Mouse (Mus musculus) adrenal gland (tissue): ENCODE data around the gene Adra1d.

Experiments used
- intact Hi-C: fragments of 180-260 bp; cut with DNase I; formaldehyde crosslinking; loops from one replicate; pipeline ENCODE4 v1.15.1; 2025

Gene Adra1d

DNA sequence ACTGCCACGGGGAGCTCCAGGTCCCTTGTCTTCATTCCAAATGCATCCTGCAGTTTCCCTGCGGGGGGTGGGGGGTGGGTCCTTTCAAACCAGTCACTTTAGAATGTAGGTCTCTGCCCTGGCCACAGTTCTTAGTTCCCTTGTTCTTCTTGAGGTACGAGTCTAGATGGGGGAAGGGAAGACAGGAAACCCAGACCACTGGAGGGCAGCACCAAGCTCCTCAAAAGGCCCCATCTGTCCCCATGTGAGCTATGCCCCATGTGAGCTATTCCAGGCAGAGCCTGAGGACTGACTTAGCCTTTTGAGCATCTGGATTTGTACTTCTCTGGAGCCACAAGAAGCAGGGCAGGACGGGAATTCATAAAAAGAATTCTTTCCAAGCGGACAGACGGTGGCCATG, 19.6 kb downstream of the Adra1d start:
- intact Hi-C loops, result loop anchor here (5.0 kb wide), 1 partner anchor 230 kb away; no protein-coding TSS in a partner anchor

- intact Hi-C loops, result loop anchor here (5.0 kb wide), 1 partner anchor 231 kb away; no protein-coding TSS in a partner anchor
These were observed 20.4 kb downstream of the Adra1d start for GRCm38 (mm10) chr2:131541686-131542085.

DNA sequence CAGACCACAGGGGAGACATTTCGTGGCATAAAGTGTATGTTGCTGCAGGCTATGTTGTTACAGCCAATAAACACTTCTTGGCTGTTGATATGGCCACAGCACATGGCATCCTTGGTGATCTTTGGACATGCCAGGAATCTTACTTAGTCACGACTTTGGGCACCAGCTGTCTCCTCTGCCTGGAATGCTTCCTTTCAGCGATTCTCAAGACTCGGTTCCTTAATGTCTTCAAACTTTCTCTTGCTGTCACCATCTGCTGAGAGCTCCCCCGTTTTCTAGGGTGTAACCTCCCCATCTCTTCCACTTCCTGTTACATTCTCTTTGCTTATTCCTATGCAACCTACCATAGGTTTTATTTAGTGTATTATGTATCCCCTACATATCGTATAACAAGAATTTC, 22.3 kb downstream of the Adra1d start:
- intact Hi-C loops, result loop anchor here (5.0 kb wide), 1 partner anchor 233 kb away; no protein-coding TSS in a partner anchor

DNA sequence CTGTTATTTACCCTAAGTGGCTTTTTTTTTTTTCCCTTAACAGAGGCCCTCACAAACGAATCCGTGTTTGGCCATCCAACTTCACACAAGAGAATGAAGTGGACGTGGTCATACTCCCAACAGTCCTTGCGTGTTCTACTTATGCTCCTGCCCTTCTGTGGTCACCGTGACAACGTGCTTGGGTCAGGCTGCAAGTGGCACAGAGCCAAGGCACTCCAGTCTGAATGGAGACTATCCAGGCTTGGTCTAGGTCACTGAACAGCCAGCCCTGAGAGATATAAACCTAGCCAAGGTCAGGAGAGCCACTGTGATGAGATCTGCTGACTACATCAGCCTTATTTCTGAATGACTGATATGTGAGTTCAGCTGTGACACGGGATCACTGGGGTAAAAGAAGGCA, 23.7 kb downstream of the Adra1d start:
- intact Hi-C loops, result no loop called here

DNA sequence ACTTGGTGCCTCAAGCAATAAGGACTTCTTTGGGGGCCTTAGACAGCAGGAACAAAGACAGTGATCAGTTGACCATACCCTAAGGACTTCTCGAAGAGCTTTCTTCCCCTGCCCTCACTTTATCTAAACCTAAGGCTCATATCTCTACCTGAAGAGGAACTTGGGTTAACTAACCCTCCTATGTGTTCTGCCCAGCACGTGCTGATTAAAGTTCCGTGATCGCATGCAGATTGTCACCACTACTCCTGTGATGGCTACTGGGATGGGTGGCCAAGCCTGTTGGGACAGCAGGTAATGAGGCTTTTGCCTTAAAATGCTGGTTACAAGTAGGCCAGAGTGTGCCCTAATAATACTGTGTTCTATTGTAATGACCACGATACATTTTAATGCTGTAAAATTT, 26.9 kb downstream of the Adra1d start:
- intact Hi-C loops, result no loop called here

GRCm38 (mm10) chr2:131531271-131531670, 30.8 kb downstream of the Adra1d start:
- intact Hi-C loops, result no loop called here

- intact Hi-C loops, result no loop called here
These were observed 31.5 kb downstream of the Adra1d start for GRCm38 (mm10) chr2:131530623-131531008.

DNA sequence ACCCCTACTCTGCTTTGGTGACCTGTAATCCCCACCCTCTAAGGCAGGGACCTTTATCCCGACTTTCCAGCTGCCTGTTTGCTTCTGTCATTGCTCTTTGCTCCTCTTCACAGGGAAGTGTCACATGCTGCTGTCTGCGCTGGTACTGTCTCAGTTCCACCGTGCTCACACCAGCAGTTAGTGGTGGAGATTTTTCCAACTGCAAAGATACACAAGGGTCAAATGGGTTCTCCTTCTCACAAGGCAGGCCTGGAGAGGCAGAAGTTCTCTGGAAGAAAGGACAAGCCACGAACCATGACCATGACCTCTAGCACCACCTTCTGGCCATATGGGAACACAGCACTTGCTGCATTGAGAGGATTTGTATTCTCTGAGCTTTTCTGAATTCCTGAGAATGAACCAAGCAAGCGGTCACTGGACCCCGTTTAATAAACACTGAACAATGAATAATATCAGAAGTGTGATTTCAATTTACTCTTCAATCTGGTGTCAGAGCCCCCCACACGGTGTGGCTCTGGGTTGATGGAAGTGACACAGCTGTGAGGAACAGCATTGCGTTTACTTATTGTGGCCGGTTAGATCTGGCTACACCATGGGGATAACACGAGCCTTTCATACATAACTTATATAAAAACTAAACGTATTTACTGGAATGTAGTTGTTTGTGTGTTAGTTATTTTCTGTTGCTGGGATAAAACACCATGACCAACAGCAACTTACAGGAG, 32.0 kb downstream of the Adra1d start:
- intact Hi-C loops, result loop anchor here (5.0 kb wide), 1 partner anchor 108 kb away; no protein-coding TSS in a partner anchor

DNA sequence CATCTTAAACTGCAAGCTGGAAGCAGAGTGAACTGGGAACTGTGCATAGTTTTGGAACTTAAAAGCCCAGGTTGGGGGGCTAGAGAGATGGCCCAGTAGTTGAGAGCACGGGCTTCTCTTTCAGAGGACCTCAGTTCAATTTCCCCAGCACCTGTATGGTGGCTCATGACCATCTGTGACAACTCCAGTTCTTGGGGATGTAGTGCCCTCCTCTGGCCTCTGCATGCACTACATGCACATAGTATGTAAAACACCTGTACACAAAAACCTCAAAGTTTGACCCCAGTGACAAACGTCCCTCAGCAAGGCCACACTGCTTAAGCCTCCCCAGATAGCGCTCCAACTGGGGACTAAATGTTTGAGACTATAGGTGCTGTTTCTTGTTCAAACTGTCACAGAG, 35.0 kb downstream of the Adra1d start:
- intact Hi-C loops, result loop anchor here (5.0 kb wide), 1 partner anchor 105 kb away; no protein-coding TSS in a partner anchor

DNA sequence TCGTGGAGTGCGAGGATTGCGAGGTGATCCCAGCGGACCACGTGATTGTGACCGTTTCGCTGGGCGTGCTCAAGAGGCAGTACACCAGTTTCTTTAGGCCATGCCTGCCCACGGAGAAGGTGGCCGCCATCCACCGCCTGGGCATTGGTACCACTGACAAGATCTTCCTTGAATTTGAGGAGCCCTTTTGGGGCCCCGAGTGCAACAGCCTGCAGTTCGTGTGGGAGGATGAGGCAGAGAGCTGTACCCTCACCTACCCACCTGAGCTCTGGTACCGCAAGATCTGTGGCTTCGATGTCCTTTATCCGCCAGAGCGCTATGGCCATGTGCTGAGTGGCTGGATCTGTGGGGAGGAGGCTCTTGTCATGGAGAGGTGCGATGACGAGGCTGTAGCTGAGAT, 41.3 kb downstream of the Adra1d start:
- intact Hi-C loops, result no loop called here

DNA sequence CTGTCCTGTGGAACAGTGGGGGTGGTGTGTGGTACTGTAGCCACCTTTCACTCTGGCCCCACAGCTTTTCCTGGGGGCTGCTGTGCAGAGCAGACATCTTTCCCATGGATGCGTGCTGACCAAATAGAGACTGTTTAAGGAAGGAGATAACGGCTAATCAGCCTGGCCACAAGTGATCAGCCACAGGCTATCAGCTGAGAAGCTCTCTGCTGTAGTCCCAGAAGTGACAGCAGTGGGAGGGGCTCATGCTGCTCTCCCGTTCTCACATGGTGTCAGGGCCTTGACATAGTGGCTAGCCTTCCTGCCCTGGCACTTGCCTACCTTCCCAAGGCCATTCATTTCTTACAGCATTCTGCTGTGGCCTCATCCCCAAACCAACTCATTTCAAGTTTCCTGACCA, 43.3 kb downstream of the Adra1d start:
- intact Hi-C loops, result loop anchor here (10.0 kb wide), 1 partner anchor 424 kb away; no protein-coding TSS in a partner anchor

DNA sequence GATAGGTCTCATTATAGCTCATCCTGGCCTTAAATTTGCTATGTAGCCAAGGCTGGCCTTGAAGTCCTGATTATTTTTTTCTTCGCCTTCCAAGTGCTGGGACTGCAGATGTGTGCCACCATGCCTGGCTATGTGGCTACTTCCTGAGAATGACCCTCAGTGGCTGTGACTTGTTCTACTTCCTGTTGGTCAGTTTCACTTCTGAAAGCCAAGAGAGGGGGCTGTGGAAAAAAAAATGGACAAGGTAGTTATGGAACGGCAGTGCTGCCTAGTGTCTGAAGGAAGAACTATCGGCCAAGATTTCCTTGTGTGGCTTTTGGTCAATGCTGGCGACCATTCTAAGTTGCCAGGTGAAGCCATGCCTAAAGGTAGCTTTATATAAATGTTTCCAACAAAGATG, 44.5 kb downstream of the Adra1d start:
- intact Hi-C loops, result loop anchor here (10.0 kb wide), 1 partner anchor 423 kb away; no protein-coding TSS in a partner anchor

DNA sequence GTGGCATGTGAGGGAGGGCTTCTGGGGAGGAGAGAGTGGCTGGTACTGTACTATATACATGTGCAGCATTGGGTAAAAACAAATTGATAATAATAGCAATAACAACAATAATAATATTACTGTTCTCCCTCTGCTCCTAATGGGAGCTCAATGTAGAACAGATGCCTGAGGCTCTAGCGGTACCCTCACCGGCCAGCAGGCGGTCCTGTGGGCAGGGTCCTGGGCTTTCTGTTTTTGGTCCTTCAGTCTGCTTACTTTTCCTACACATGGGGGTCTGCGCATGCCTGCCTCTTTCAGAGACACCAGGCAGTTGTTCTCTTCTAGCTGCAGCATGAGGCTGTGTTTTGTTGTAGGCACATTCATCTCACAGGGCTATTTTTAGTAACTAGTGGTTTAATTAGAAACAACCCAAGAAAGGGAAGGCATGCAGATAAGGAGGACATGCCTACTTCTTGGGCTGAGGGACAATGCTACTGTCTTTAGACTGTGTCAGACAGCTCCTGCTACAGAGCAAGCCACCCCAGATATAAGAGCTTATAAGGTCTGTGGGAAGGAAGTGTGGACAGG, 47.9 kb downstream of the Adra1d start:
- intact Hi-C loops, result loop anchor here (10.0 kb wide), 1 partner anchor 419 kb away; no protein-coding TSS in a partner anchor

DNA sequence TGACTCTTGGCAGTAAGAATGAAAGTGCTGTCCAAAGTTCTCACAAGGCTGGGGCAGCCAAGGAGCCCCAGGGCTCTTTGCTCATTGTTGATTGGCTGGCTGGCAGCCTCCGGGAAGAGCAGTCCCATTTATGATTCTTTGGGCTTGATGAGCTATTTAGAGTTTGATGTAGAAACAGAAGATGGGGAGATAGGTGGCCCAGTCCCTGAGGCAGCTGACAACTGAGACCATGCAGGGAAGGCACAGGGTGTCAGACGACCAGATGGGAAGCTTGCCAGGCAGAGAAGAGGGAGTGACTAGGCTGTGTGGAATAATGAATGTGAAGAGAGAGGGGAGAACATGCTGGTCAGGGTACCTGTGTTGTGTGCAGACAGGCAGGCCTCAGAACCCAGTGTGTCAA, 48.6 kb downstream of the Adra1d start:
- intact Hi-C loops, result loop anchor here (10.0 kb wide), 1 partner anchor 419 kb away; no protein-coding TSS in a partner anchor

- intact Hi-C loops, result loop anchor here (1.0 to 10.0 kb wide), 2 partner anchors 88 to 416 kb away; no protein-coding TSS in a partner anchor
These were observed 51.6 kb downstream of the Adra1d start for GRCm38 (mm10) chr2:131510531-131510930.

GRCm38 (mm10) chr2:131509671-131510313, 52.3 kb downstream of the Adra1d start:
- intact Hi-C loops, result loop anchor here (1.0 to 10.0 kb wide), 3 partner anchors 67 to 415 kb away; no protein-coding TSS in a partner anchor

DNA sequence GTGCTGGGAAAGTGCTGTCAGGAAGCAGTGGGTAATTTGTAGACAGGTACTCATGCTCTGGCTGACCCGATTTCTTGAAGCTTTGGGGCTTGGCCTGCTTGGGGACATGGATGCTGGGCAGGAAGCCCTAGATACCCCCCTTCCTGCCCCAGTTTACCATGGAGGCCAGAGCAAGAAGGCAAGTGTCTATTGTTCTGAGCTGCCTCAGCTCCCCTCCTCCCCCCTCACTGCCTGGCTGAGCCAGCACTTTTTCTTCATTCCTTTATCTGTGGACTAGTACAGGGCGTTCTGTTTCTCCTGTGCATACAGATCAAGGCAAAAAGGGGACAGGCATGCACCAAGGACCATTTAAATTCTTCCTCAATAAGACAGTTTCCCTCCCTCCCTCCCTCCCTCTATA, 53.6 kb downstream of the Adra1d start:
- intact Hi-C loops, result loop anchor here (5.0 kb wide), 1 partner anchor 66 kb away; no protein-coding TSS in a partner anchor

GRCm38 (mm10) chr2:131506358-131506757, 55.7 kb downstream of the Adra1d start:
- intact Hi-C loops, result loop anchor here (5.0 kb wide), 1 partner anchor 64 kb away; no protein-coding TSS in a partner anchor

DNA sequence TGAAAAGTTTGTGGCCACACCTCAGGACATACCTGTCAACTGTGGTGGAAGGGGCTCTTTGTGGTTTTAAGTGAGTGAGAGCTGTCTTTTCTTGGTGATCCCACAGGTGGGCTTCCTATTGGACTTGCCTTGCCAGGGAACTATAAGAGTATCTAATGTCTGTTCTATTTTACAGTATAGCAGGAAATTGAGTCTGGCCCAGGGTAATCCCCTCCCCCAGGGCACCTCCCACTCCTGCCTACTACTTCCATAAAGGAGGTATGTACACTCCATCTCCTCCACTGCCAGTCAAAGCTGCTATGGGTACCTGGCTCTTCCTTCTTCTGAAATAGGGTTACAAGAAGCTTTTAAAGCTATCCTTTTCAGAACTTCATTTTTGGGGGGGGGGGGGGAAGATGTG, 56.7 kb downstream of the Adra1d start:
- intact Hi-C loops, result loop anchor here (5.0 kb wide), 1 partner anchor 63 kb away; no protein-coding TSS in a partner anchor

DNA sequence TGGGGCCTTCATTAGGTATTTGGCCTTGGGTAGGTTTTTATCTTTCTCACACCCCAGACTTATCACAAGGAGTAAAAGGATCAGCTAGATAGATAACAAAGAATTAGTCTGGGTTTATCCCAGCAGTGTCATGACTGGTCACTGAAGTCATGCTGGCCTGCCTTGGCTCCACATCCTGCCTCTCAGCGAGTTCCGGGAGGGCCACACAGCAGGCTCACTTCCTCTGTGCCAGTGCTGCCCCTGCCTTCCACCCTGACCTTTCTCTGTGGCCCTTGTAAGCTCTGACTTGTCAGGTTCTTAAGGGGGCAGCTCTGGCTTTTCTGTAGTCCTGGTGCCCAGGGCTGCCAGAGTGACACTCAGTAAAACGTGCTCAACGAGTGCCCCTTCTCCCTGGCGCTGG, 59.5 kb downstream of the Adra1d start:
- intact Hi-C loops, result no loop called here

GRCm38 (mm10) chr2:131501886-131502285, 60.2 kb downstream of the Adra1d start:
- intact Hi-C loops, result no loop called here
